Mouse (Mus musculus): ENCODE measurements at regions not wholly inside any gene's neighbourhood (a gene's known extent, or its start where the extent isn't known, plus 50 kb on each side); places are given as distances from the start of the nearest gene placed in this dataset.
A peak's percentile ranks its signal among the peaks of the same experiment; 100 is the strongest.

DNA sequence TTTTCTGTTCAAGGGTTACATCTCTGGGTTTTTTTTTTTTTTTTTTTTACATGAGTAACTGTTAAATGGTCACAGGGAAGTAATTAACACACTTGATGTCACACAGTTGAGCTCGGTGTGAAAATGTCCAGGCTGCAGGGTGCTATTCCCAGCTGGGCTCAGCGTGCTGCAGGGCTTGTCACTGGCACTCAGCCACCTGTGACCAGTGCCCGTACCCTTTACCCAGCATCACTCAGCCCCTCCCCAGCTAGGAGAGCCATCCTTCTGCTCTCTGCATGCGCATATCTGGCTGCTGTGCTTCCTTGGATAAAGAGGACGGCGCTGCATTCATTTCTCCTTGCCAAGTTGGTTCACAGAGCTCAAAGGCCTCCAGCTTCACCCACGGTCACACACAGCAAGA lies 66.7 kb upstream of the Zdhhc25 start:
- H3K27ac ChIP-seq (replicated peaks; ENCODE audit: low read depth, low read length): 0 out of 2 replicates have a peak overlapping the region, but pooled peaks have one; percentile 20
- no peak for ATAC-seq (ENCODE audit: low FRiP score, low TSS enrichment)

DNA sequence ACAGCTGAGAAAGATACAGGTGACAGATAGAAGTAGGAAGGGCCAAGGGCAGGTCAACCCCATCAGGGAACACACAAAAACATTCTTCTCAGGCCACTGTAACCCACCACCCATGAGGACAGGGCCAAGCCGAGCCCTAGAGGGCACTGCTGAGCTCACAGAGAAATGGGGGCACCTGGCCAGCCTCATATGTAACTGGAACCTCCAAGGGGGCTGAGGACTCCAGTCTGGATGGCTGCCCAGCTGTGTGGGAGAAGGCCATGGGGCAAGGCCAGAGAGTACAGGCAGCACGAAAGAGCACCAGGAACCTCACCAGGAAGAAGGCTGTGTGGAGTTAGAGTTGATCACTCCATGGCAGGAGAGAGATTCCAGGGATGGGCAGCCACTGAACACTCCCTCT lies 64.6 kb upstream of the Zdhhc25 start:
- 0 out of 2 replicates have a peak, but pooled peaks cover 7% of the 10 kb centered on the region for H3K4me1 ChIP-seq (ENCODE audit: control insufficient read depth, insufficient read depth, low read length)
- H3K4me3 ChIP-seq (replicated peaks; ENCODE audit: low read depth, low read length): no peak overlapping the region
- DNase-seq (no peak), ATAC-seq (ENCODE audit: low FRiP score, low TSS enrichment) (no peak)
- no peaks in the 10 kb centered on the region; the same call in 1 of the 2 replicates for H3K9me3 ChIP-seq (ENCODE audit: control insufficient read depth, low read length)
- no peaks in the 10 kb centered on the region for H3K36me3 ChIP-seq (ENCODE audit: control insufficient read depth, insufficient read depth, low read length)
- H3K27ac ChIP-seq (replicated peaks; ENCODE audit: low read depth, low read length): no peak overlapping the region
- no peak overlapping the region for H3K9ac ChIP-seq (replicated peaks; ENCODE audit: low read length)
- H3K27me3 ChIP-seq (ENCODE audit: control insufficient read depth, insufficient read depth, low read length): no peaks in the 10 kb centered on the region
- WGBS: 78% methylated on average over 2 of the region's 2 CpGs
- no peak overlapping the region for H3K4me2 ChIP-seq (ENCODE audit: low read length)

More for the DNA sequence above, 66.7 kb upstream of the Zdhhc25 start:
- H3K4me1 ChIP-seq (ENCODE audit: control insufficient read depth, insufficient read depth, low read length): 0 out of 2 replicates have a peak, but pooled peaks cover 7% of the 10 kb centered on the region
- no peaks in the 10 kb centered on the region for H3K36me3 ChIP-seq (ENCODE audit: control insufficient read depth, insufficient read depth, low read length)
- H3K4me3 ChIP-seq (replicated peaks; ENCODE audit: low read depth, low read length): no peak overlapping the region
- 55% methylated on average over 7 of the region's 7 CpGs for WGBS
- DNase-seq: no peak
- H3K9me3 ChIP-seq (ENCODE audit: control insufficient read depth, low read length): no peaks in the 10 kb centered on the region; the same call in 1 of the 2 replicates
- no peak overlapping the region for H3K9ac ChIP-seq (replicated peaks; ENCODE audit: low read length)
- H3K27me3 ChIP-seq (ENCODE audit: control insufficient read depth, insufficient read depth, low read length): no peaks in the 10 kb centered on the region
- H3K4me2 ChIP-seq (ENCODE audit: low read length): no peak overlapping the region

DNA sequence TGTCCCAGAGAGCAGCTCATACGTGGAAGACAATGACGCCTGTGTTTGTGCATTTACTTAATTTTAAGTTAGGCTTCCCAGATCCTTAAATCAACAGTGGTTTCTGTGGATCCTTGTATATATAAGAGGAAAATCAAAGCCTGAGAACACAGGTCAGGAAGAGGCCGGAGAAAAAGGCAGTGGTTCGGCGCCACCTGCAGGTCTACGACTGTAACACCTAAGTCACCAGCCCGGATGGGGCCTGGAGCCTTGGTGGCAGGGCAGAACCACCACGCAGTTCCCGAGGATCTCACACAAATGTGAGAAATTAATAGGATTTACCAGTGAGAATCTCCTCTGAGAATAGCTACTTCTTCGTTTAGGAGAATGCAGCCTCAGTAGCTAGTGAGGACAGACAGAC lies 62.9 kb upstream of the Zdhhc25 start:
- Histone ChIP-seq H3K27me3 (ENCODE audit: control insufficient read depth, insufficient read depth, low read length) (no peaks in the 10 kb centered on the region), H3K36me3 (ENCODE audit: control insufficient read depth, insufficient read depth, low read length) (no peaks in the 10 kb centered on the region), H3K4me3 (replicated peaks; ENCODE audit: low read depth, low read length) (no peak overlapping the region), H3K9ac (replicated peaks; ENCODE audit: low read length) (no peak overlapping the region), H3K27ac (replicated peaks; ENCODE audit: low read depth, low read length) (no peak overlapping the region), H3K4me2 (ENCODE audit: low read length) (no peak overlapping the region), H3K9me3 (ENCODE audit: control insufficient read depth, low read length) (no peaks in the 10 kb centered on the region), H3K4me1 (ENCODE audit: control insufficient read depth, insufficient read depth, low read length) (0 out of 2 replicates have a peak, but pooled peaks cover 7% of the 10 kb centered on the region)
- WGBS: 19% methylated on average over 10 of the region's 10 CpGs
- peak; percentile 88 for DNase-seq
- no peak for ATAC-seq (ENCODE audit: low FRiP score, low TSS enrichment)

DNA sequence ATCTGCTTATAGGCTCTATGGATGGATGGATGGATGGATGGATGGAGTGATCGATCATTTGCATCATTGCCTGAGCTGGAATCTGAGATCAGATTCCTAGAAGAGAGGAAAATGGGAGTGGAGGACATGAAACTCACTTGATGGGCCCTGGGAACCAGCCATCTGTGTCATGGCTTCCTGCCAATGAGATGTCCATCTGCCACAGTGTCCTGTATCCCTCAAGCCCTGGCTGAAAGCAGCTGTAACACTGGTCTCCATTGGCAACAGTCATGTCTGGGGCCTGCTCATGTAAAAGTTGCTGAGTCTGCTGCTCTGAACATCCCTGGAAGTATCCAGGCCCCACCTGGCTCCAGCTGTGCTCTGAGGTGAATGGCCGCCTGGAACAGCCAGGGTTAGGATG lies 57.5 kb upstream of the Zdhhc25 start:
- no peaks in the 10 kb centered on the region for H3K36me3 ChIP-seq (ENCODE audit: control insufficient read depth, insufficient read depth, low read length)
- H3K9me3 ChIP-seq (ENCODE audit: control insufficient read depth, low read length): no peaks in the 10 kb centered on the region
- ATAC-seq (ENCODE audit: low FRiP score, low TSS enrichment): no peak
- no peaks in the 10 kb centered on the region for H3K4me1 ChIP-seq (ENCODE audit: control insufficient read depth, insufficient read depth, low read length)
- H3K27ac ChIP-seq (replicated peaks; ENCODE audit: low read depth, low read length): no peak overlapping the region
- H3K4me3 ChIP-seq (replicated peaks; ENCODE audit: low read depth, low read length): no peak overlapping the region
- WGBS: 68% methylated on average over 2 of the region's 2 CpGs
- H3K4me2 ChIP-seq (ENCODE audit: low read length): no peak overlapping the region
- H3K9ac ChIP-seq (replicated peaks; ENCODE audit: low read length): no peak overlapping the region
- H3K27me3 ChIP-seq (ENCODE audit: control insufficient read depth, insufficient read depth, low read length): no peaks in the 10 kb centered on the region
- DNase-seq: no peak

DNA sequence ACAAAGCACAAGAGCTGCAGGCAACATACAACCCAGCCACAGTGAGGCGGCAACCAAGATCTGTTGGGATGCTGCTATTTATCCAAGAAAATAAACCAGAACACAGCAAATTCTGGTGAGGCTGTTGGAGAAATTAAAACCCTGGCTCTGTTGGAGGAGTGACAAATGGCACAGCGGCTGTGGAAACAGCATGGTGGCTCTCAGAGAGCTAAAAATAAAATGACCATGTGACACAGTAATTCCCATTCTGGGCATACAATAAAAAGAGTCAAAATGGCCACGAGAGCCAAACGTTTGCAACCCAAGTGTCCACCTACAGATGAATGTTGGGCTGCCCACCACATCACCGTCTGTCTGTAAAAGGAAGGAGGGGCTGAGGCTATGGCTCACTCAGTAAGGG lies 55.9 kb upstream of the Zdhhc25 start:
- Histone ChIP-seq H3K9ac (replicated peaks; ENCODE audit: low read length) (no peak overlapping the region), H3K27me3 (ENCODE audit: control insufficient read depth, insufficient read depth, low read length) (no peaks in the 10 kb centered on the region), H3K4me1 (ENCODE audit: control insufficient read depth, insufficient read depth, low read length) (no peaks in the 10 kb centered on the region), H3K27ac (replicated peaks; ENCODE audit: low read depth, low read length) (no peak overlapping the region), H3K9me3 (ENCODE audit: control insufficient read depth, low read length) (no peaks in the 10 kb centered on the region), H3K4me2 (ENCODE audit: low read length) (no peak overlapping the region), H3K36me3 (ENCODE audit: control insufficient read depth, insufficient read depth, low read length) (no peaks in the 10 kb centered on the region), H3K4me3 (replicated peaks; ENCODE audit: low read depth, low read length) (no peak overlapping the region)
- DNase-seq: no peak
- WGBS: 82% methylated on average over 5 of the region's 5 CpGs
- no peak for ATAC-seq (ENCODE audit: low FRiP score, low TSS enrichment)

- Histone ChIP-seq H3K9me3 (ENCODE audit: control insufficient read depth, low read length) (no peaks in the 10 kb centered on the region), H3K27me3 (ENCODE audit: control insufficient read depth, insufficient read depth, low read length) (no peaks in the 10 kb centered on the region), H3K27ac (replicated peaks; ENCODE audit: low read depth, low read length) (no peak overlapping the region), H3K4me2 (ENCODE audit: low read length) (no peak overlapping the region), H3K9ac (replicated peaks; ENCODE audit: low read length) (no peak overlapping the region), H3K4me3 (replicated peaks; ENCODE audit: low read depth, low read length) (no peak overlapping the region), H3K4me1 (ENCODE audit: control insufficient read depth, insufficient read depth, low read length) (no peaks in the 10 kb centered on the region), H3K36me3 (ENCODE audit: control insufficient read depth, insufficient read depth, low read length) (no peaks in the 10 kb centered on the region)
- 79% methylated on average over 6 of the region's 6 CpGs for WGBS
- ATAC-seq (ENCODE audit: low FRiP score, low TSS enrichment) (no peak), DNase-seq (no peak)
Measured at GRCm38 (mm10) chr15:88548261-88548660, 51.8 kb upstream of the Zdhhc25 start.
